Mouse (Mus musculus) E14TG2a.4 (cell line): ENCODE measurements around the gene P2rx7.

ENCODE experiments used
- CTCF ChIP-seq: conservative IDR thresholded peaks from 2 replicates; pipeline ENCODE4 v1.5.1; 2014; ENCODE audit warnings: low read length
- POU5F1 ChIP-seq: IDR thresholded peaks from 2 replicates; pipeline ENCODE4 v1.6.1; 2014; ENCODE audit warnings: low read length, borderline replicate concordance

DNA sequence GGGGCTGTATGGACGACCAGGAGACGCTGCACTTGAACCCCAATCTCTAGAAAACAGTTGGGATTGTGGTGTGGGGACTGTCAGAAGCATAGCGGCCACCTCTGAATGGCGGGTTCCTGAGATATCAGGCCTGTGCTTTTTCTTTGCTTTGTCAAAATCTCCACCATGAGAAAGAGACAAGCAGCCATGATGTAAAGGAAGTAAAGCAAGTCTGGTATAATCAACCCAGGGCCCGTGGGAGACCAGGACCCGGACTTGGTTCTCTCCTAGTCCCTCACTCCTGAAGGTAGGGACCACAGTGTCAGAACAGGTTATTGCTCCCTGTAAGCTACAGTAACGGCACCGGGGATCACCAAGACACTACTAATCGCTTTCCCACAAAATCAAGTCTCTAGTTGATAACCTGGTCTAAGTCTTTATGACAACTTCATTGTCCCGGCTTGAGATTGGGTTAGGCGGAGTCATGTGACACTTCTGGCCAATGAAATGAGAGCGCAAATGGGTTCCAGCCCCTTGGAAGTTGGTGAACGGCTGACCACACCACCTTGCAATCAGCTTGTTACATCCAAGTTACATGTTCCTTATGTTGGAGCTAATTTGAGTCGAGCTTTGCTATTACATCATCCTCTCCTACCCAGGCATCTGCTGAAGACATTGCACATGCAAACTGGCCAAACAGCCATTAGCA, 18.0 kb upstream of the P2rx7 start:
- TF ChIP-seq CTCF, result no peak
- TF ChIP-seq POU5F1, result no peak
